Mouse (Mus musculus): ENCODE results near the gene Ms4a6d. TPM values are rescaled to one million over a fixed set of nuclear protein-coding genes. Genes with fewer than 3 reads are reported as not detected.

Gene Ms4a6d
- polyA plus RNA-seq, 1 experiment from 2014 or later = 5.7 TPM

GRCm38 (mm10) chr19:11623551-11623950, 18.9 kb upstream of the Ms4a6d start, which contains the start of gene Ms4a2:
Gene Ms4a2, minus strand, starts transcription at chr19:11623719.
- Histone ChIP-seq H3K9me3 (ENCODE audit: control insufficient read depth, low read length) (no peaks in the 10 kb centered on the region), H3K4me2 (ENCODE audit: low read depth, low read length) (no peak within 1 kb of the TSS), H3K4me3 (ENCODE audit: low read length) (no peak within 1 kb of the TSS), H3K27me3 (ENCODE audit: control insufficient read depth, insufficient read depth, low read depth, low read length) (no peaks in the 10 kb centered on the region), H3K9ac (ENCODE audit: low read length) (no peak within 1 kb of the TSS), H3K4me1 (replicated peaks; ENCODE audit: control insufficient read depth, insufficient read depth, low read length) (no peaks in the 10 kb centered on the region), H3K36me3 (ENCODE audit: control insufficient read depth, insufficient read depth, low read length) (no peaks in the 10 kb centered on the region), H3K27ac (ENCODE audit: low read length) (no peak within 1 kb of the TSS)
- WGBS = 86% methylated on average over 2 of the region's 2 CpGs
- ATAC-seq (ENCODE audit: low read depth) = no peak

DNA sequence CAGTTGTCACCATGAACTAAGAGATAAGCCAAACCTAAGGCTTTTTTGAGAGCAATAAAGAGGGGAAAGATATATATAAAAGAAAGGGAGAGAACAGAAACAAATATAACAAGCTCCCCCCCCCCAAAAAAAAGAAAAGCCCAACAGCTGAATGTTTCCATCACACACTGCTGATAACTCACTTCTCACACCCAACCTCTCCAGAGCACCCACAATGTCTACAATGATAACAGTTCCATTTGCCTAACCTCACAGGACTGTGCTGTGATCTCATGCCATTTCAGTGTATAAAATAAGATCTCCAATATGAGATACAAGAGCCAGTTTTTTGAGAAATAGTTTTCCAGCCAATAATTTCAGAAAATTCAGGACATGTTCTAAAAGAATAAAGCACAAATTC, 13.3 kb upstream of the Ms4a6d start:
- Histone ChIP-seq H3K9me3 (ENCODE audit: control insufficient read depth, low read length) (no peaks in the 10 kb centered on the region), H3K36me3 (ENCODE audit: control insufficient read depth, insufficient read depth, low read length) (no peaks in the 10 kb centered on the region), H3K4me1 (replicated peaks; ENCODE audit: control insufficient read depth, insufficient read depth, low read length) (peaks cover 5% of the 10 kb centered on the region; the same call in 1 of the 2 replicates), H3K4me2 (ENCODE audit: low read depth, low read length) (no peak overlapping the region), H3K9ac (ENCODE audit: low read length) (no peak overlapping the region), H3K4me3 (ENCODE audit: low read length) (no peak overlapping the region), H3K27me3 (ENCODE audit: control insufficient read depth, insufficient read depth, low read depth, low read length) (no peaks in the 10 kb centered on the region), H3K27ac (ENCODE audit: low read length) (no peak overlapping the region)
- no peak for ATAC-seq (ENCODE audit: low read depth)

- no peaks in the 10 kb centered on the region for H3K36me3 ChIP-seq (ENCODE audit: control insufficient read depth, insufficient read depth, low read length)
- peaks cover 5% of the 10 kb centered on the region; the same call in 1 of the 2 replicates for H3K4me1 ChIP-seq (replicated peaks; ENCODE audit: control insufficient read depth, insufficient read depth, low read length)
- H3K4me2 ChIP-seq (ENCODE audit: low read depth, low read length) = no peak overlapping the region
- 50% methylated on average over 2 of the region's 2 CpGs for WGBS
- no peak overlapping the region for H3K4me3 ChIP-seq (ENCODE audit: low read length)
- H3K9me3 ChIP-seq (ENCODE audit: control insufficient read depth, low read length) = no peaks in the 10 kb centered on the region
- no peaks in the 10 kb centered on the region for H3K27me3 ChIP-seq (ENCODE audit: control insufficient read depth, insufficient read depth, low read depth, low read length)
- ATAC-seq (ENCODE audit: low read depth) = no peak
- H3K27ac ChIP-seq (ENCODE audit: low read length) = no peak overlapping the region
- no peak overlapping the region for H3K9ac ChIP-seq (ENCODE audit: low read length)
Measured at GRCm38 (mm10) chr19:11614805-11615204, 10.2 kb upstream of the Ms4a6d start.

- Histone ChIP-seq H3K9me3 (ENCODE audit: control insufficient read depth, low read length) (no peaks in the 10 kb centered on the region), H3K36me3 (ENCODE audit: control insufficient read depth, insufficient read depth, low read length) (no peaks in the 10 kb centered on the region), H3K27ac (ENCODE audit: low read length) (peak overlapping the region; percentile 68), H3K4me2 (ENCODE audit: low read depth, low read length) (no peak overlapping the region), H3K4me3 (ENCODE audit: low read length) (no peak overlapping the region), H3K9ac (ENCODE audit: low read length) (no peak overlapping the region), H3K27me3 (ENCODE audit: control insufficient read depth, insufficient read depth, low read depth, low read length) (no peaks in the 10 kb centered on the region), H3K4me1 (replicated peaks; ENCODE audit: control insufficient read depth, insufficient read depth, low read length) (peaks cover 5% of the 10 kb centered on the region; the same call in 1 of the 2 replicates)
- WGBS = 35% methylated on average over 8 of the region's 8 CpGs
- no peak for ATAC-seq (ENCODE audit: low read depth)
Measured at GRCm38 (mm10) chr19:11613776-11614443, 9.3 kb upstream of the Ms4a6d start.

- Histone ChIP-seq H3K36me3 (ENCODE audit: control insufficient read depth, insufficient read depth, low read length) (no peaks in the 10 kb centered on the region), H3K4me2 (ENCODE audit: low read depth, low read length) (no peak overlapping the region), H3K4me1 (replicated peaks; ENCODE audit: control insufficient read depth, insufficient read depth, low read length) (peaks cover 5% of the 10 kb centered on the region; the same call in 1 of the 2 replicates), H3K9me3 (ENCODE audit: control insufficient read depth, low read length) (no peaks in the 10 kb centered on the region), H3K27ac (ENCODE audit: low read length) (no peak overlapping the region), H3K4me3 (ENCODE audit: low read length) (no peak overlapping the region), H3K9ac (ENCODE audit: low read length) (no peak overlapping the region), H3K27me3 (ENCODE audit: control insufficient read depth, insufficient read depth, low read depth, low read length) (no peaks in the 10 kb centered on the region)
- ATAC-seq (ENCODE audit: low read depth) = no peak
- 85% methylated on average over 1 of the region's 1 CpGs for WGBS
Measured at GRCm38 (mm10) chr19:11613084-11613483, 8.4 kb upstream of the Ms4a6d start.

GRCm38 (mm10) chr19:11612293-11612692, 7.6 kb upstream of the Ms4a6d start:
- Histone ChIP-seq H3K27ac (ENCODE audit: low read length) (no peak overlapping the region), H3K4me3 (ENCODE audit: low read length) (no peak overlapping the region), H3K36me3 (ENCODE audit: control insufficient read depth, insufficient read depth, low read length) (no peaks in the 10 kb centered on the region), H3K4me2 (ENCODE audit: low read depth, low read length) (no peak overlapping the region), H3K9me3 (ENCODE audit: control insufficient read depth, low read length) (no peaks in the 10 kb centered on the region), H3K9ac (ENCODE audit: low read length) (no peak overlapping the region), H3K27me3 (ENCODE audit: control insufficient read depth, insufficient read depth, low read depth, low read length) (no peaks in the 10 kb centered on the region), H3K4me1 (replicated peaks; ENCODE audit: control insufficient read depth, insufficient read depth, low read length) (peaks cover 5% of the 10 kb centered on the region; the same call in 1 of the 2 replicates)
- ATAC-seq (ENCODE audit: low read depth) = no peak
- WGBS = 25% methylated on average over 2 of the region's 2 CpGs

- no peak overlapping the region for H3K4me2 ChIP-seq (ENCODE audit: low read depth, low read length)
- H3K27me3 ChIP-seq (ENCODE audit: control insufficient read depth, insufficient read depth, low read depth, low read length) = no peaks in the 10 kb centered on the region
- H3K9me3 ChIP-seq (ENCODE audit: control insufficient read depth, low read length) = no peaks in the 10 kb centered on the region
- peak; percentile 87 for ATAC-seq (ENCODE audit: low read depth)
- no peak overlapping the region for H3K27ac ChIP-seq (ENCODE audit: low read length)
- WGBS = 11% methylated on average over 6 of the region's 6 CpGs
- H3K4me3 ChIP-seq (ENCODE audit: low read length) = no peak overlapping the region
- no peak overlapping the region for H3K9ac ChIP-seq (ENCODE audit: low read length)
- no peaks in the 10 kb centered on the region for H3K36me3 ChIP-seq (ENCODE audit: control insufficient read depth, insufficient read depth, low read length)
- H3K4me1 ChIP-seq (replicated peaks; ENCODE audit: control insufficient read depth, insufficient read depth, low read length) = peaks cover 5% of the 10 kb centered on the region; the same call in 1 of the 2 replicates
Measured at GRCm38 (mm10) chr19:11611541-11611945, 6.9 kb upstream of the Ms4a6d start.

- no peak overlapping the region for H3K9ac ChIP-seq (ENCODE audit: low read length)
- 13% methylated on average over 1 of the region's 1 CpGs for WGBS
- H3K9me3 ChIP-seq (ENCODE audit: control insufficient read depth, low read length) = no peaks in the 10 kb centered on the region
- no peak for ATAC-seq (ENCODE audit: low read depth)
- H3K27ac ChIP-seq (ENCODE audit: low read length) = no peak overlapping the region
- no peak overlapping the region for H3K4me2 ChIP-seq (ENCODE audit: low read depth, low read length)
- no peaks in the 10 kb centered on the region for H3K27me3 ChIP-seq (ENCODE audit: control insufficient read depth, insufficient read depth, low read depth, low read length)
- H3K36me3 ChIP-seq (ENCODE audit: control insufficient read depth, insufficient read depth, low read length) = no peaks in the 10 kb centered on the region
- H3K4me3 ChIP-seq (ENCODE audit: low read length) = no peak overlapping the region
- H3K4me1 ChIP-seq (replicated peaks; ENCODE audit: control insufficient read depth, insufficient read depth, low read length) = no peaks in the 10 kb centered on the region
Measured at GRCm38 (mm10) chr19:11608172-11608571, 3.5 kb upstream of the Ms4a6d start.

- no peak overlapping the region for H3K27ac ChIP-seq (ENCODE audit: low read length)
- no peak overlapping the region for H3K4me3 ChIP-seq (ENCODE audit: low read length)
- H3K9ac ChIP-seq (ENCODE audit: low read length) = no peak overlapping the region
- 92% methylated on average over 2 of the region's 2 CpGs for WGBS
- no peaks in the 10 kb centered on the region for H3K27me3 ChIP-seq (ENCODE audit: control insufficient read depth, insufficient read depth, low read depth, low read length)
- no peak for ATAC-seq (ENCODE audit: low read depth)
- no peaks in the 10 kb centered on the region for H3K36me3 ChIP-seq (ENCODE audit: control insufficient read depth, insufficient read depth, low read length)
- no peaks in the 10 kb centered on the region for H3K9me3 ChIP-seq (ENCODE audit: control insufficient read depth, low read length)
- no peak overlapping the region for H3K4me2 ChIP-seq (ENCODE audit: low read depth, low read length)
- no peaks in the 10 kb centered on the region for H3K4me1 ChIP-seq (replicated peaks; ENCODE audit: control insufficient read depth, insufficient read depth, low read length)
Measured at GRCm38 (mm10) chr19:11602026-11602425, 2.6 kb downstream of the Ms4a6d start.

All from lung, embryonic 16.5 days (tissue).